Mouse (Mus musculus): ENCODE measurements around the gene Irf4.

- TF ChIP-seq POLR2A (IDR thresholded peaks at IDR 0.05; ENCODE audit: borderline replicate concordance, low read depth, low read length), result no peak
- TF ChIP-seq CTCF (IDR thresholded peaks at IDR 0.05; ENCODE audit: low read depth, low read length), result no peak
These were observed 705 bp upstream of the Irf4 start for GRCm38 (mm10) chr13:30748321-30748720.
